Mouse (Mus musculus): ENCODE results near the gene Pcolce2. TPM values are rescaled to one million over a fixed set of nuclear protein-coding genes. Genes with fewer than 3 reads are reported as not detected.

The Pcolce2 gene
- 0.06 TPM for polyA plus RNA-seq (2017; shearing (Covaris generic))

DNA sequence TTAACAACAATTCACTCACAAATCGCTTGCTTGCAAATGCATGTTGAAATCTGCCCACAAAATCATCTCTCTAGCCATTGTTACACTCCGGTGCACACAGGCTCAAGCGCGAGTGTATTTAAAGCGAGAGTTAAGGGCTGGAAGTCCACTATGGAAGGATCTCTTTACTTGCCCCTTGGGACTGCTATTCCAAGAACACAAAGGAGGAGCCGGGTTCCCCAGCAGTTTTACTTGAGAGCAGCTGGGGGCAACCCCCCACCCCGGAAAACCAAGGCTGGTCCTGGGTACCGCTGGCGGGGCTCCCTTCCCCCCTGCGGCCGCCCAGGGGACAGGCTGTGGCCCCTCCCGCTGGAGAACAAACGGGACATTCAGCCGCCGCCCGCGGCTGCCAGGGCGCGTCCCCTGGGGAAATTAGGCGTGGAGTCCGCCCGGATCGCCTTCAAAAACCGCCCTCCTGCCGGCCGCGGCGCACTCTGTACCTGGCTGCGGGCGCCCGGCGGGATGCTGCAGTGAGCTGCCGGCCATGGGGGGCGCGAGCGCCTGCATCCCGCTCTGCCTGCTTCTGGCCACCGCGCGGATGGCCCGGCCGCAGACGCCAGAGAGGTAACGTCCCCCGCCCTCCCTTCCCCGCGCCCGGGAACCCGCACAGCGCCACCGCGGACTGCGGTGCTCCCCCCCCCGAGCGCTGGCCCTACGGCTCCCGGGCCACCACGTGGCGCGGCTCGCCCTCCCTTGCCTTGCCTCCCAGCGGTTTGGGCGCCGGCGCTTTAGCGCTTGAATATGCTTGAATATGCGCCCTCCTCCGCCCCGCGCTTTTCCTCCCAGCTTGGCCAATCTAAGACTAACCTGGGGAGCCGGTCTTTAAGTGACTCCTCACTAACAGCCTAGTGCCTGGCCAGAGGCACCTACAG lies at the start of gene Pcolce2:
Gene Pcolce2 (plus strand): TSS at position 331 of the 911 bp plus-strand sequence.

Other genes starting within 250 kb of the Pcolce2 start
- gene Chst2, start 230.9 kb upstream of the Pcolce2 start, polyA plus RNA-seq (2017; shearing (Covaris generic)), result 0.72 TPM
- 195 TPM for gene U2surp, start 125.6 kb upstream of the Pcolce2 start, polyA plus RNA-seq (2017; shearing (Covaris generic))
- not detected for gene Paqr9, start 77.9 kb upstream of the Pcolce2 start, polyA plus RNA-seq (2017; shearing (Covaris generic))
- not detected for gene Trpc1, start 112.8 kb downstream of the Pcolce2 start, polyA plus RNA-seq (2017; shearing (Covaris generic))
- gene Pls1, start 207.7 kb downstream of the Pcolce2 start, polyA plus RNA-seq (2017; shearing (Covaris generic)), result 0.63 TPM
- gene Atr, start 220.0 kb downstream of the Pcolce2 start, polyA plus RNA-seq (2017; shearing (Covaris generic)), result 38.8 TPM